In the genomic region with DNA sequence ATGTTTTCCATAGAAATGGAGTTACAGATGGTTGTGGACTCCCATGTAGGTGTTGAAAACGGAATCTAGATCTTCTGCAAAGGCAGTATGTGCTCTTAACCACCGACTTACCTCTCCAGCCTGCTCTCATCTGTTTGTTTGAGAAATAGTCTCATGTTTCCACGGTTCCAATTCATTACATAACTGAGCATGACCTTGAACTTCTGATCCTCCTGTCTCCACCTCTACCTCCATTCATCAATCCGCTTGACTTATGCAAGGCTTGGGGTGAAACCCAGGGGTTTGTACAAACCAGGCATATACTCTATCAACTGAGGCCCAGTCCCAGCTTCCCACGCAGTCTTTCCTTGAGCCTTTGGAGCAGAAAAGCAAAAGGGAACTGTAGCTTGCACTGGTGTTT, we compare ENCODE assay signal across 16 mouse cellular contexts.
"Had no signal": no experiment of that assay in that cellular context is flagged by ENCODE, and none has a peak within 500 bp of the region (broad histone marks: within the 10 kb centered on the region; RNA-seq: fewer than 3 reads in every experiment).

No protein-coding gene starts in this region.

- H3K4me1 ChIP-seq: lung, embryonic 15.5 days; megakaryocyte, embryonic 14.5 days; stomach, embryonic 15.5 days had no signal

- ATAC-seq: lung, postnatal 0 days; midbrain, embryonic 13.5 days; midbrain, embryonic 15.5 days had no signal

- H3K4me3 ChIP-seq: lung, embryonic 15.5 days; megakaryocyte, embryonic 14.5 days; midbrain, embryonic 13.5 days; midbrain, embryonic 15.5 days; stomach, embryonic 15.5 days had no signal

- H3K27ac ChIP-seq: lung, embryonic 15.5 days; macrophage; midbrain, embryonic 13.5 days; midbrain, embryonic 15.5 days; stomach, embryonic 15.5 days; stomach, postnatal 0 days had no signal

- H3K4me2 ChIP-seq: lung, embryonic 15.5 days; midbrain, embryonic 11.5 days; midbrain, embryonic 13.5 days; midbrain, embryonic 15.5 days; stomach, embryonic 15.5 days had no signal

- H3K36me3 ChIP-seq: lung, embryonic 15.5 days; midbrain, embryonic 13.5 days; midbrain, embryonic 15.5 days; stomach, embryonic 15.5 days had no signal

- H3K9ac ChIP-seq: lung, embryonic 15.5 days; midbrain, embryonic 13.5 days; midbrain, embryonic 15.5 days; stomach, embryonic 15.5 days had no signal

- H3K9me3 ChIP-seq: lung, embryonic 15.5 days; midbrain, embryonic 13.5 days; midbrain, embryonic 15.5 days; stomach, embryonic 15.5 days had no signal

- H3K27me3 ChIP-seq: lung, embryonic 15.5 days; midbrain, embryonic 13.5 days; midbrain, embryonic 15.5 days; stomach, embryonic 15.5 days had no signal

- DNase-seq: lung, adult 2 months; lung, postnatal 14 days; lung, postnatal 36 days; right cerebral cortex, postnatal 14 days; thymus, adult 2 months; thymus, postnatal 25 days; thymus, postnatal 4 days had no signal
